Mouse (Mus musculus) ovary, adult 18-20 months (tissue): ENCODE results near the gene Csf1.

Experiments
- DNase-seq: peaks from one replicate; pipeline ENCODE4 v3.0.0; 2022; ENCODE audit warnings: low spot score, mixed read lengths

The Csf1 gene

DNA sequence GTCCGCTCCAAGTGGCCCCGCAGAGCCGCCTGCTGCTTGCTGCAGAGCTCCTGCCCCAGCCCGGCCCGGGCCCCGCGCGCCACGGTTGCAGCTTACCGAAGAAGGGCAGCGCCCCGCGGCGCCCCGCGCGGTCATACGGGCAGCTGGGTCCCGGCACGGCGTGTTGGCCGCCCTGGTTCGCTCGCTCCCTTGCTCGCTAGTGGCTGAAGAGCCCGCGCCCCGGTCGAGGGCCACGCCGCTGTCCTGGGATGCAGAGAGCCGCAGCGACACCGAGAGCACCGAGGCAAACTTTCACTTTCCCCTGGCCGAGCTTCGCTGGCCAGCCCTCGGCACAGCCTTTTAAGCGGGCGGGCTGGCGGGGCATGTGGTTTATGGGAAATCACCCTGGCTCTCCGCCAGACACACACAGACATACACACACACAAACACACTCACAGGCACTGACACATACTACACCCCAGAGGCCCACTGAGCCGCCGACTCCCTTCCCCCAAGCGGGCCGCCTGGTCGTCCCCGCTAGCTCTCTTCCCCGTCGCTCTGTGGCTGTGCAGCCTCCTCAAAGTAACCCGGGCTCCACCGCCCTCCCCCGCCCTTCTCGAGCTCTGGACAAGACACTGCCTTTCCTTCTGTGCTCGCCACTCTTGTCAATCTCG is at the start of gene Csf1:
TSS of gene Csf1 (minus strand) at position 541 of the 653 bp plus-strand sequence.
- peak; percentile 73 for DNase-seq

DNA sequence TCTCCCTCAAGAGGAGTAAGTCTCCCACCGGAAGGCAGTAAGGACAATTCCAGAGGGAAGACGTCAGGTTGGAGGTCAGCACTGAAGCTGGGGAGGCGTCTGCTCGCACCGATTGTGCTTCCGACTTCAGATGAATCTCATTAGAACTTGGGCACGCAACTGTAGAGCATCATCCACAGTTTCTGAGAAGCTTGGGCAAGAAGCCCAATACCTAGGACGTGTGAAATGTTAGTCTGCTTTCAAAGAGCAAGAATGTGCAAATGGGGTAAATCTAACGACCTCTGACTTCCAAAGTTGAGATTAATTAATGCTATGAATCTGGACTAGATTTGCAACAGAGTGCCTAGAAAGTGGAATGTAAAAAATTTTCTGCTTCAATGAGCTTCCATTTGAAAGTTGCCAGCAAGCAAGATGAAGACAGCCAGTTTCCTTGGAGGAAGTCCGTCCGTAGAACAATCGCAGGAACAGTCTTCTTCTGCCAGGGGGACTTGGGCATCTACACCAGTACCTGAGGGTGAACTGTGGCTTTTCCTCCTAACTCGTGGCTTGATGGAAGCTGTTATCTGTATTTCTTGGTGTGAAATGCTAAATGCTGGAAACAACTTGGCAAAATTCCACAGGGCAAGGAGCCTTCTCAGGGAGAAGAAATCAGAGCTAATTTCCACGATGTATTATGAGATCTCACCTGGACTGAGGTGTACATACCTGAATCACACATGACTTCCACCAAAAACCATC is 47.9 kb upstream of the Csf1 start:
- DNase-seq = no peak

DNA sequence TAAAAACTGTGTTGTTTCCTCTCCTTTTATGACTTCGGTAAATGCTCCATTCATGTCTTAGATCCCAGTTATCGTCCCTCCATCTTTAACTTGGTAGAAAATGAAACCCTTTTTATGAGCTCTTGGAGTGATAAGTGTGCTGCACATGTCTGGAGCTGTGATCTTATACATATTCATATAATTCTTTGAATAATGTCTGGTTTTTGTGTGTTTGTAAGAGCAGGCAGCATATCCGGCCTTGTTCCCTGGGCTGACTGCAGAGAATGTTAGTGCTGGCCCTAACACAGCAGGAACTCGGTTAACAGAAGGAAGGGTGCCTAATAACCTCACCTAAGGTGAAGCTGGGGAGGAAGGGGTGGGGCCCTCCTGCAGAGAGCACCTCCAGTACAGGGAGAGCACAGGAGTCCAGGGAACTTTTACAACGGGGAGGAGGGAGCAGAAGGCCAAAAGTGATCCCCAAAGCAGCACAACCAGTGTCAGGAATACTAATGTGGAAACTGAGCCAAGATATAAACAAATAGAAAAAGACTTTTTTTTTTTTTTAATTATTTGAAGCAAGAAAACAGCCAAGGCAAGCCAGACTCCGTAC is 47.2 kb upstream of the Csf1 start:
- no peak for DNase-seq

DNA sequence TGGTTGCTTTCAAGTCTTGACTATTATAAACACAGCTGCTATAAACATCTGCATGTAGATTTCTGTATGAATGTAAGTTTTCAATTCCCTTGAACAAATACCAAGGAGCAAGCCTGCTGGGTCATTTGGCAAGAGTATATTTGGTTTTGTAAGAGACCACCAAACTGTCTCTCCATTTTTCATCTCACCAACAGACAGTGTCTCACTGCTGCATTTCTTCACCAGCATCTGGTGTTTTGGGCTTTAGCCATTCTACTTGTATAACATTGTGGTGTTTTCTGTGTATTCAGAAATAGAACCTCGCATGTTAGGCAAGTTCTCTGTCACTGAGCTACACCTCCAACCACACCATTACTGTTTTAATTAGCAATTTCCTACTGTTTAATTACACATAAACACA is 46.6 kb upstream of the Csf1 start:
- DNase-seq = no peak

DNA sequence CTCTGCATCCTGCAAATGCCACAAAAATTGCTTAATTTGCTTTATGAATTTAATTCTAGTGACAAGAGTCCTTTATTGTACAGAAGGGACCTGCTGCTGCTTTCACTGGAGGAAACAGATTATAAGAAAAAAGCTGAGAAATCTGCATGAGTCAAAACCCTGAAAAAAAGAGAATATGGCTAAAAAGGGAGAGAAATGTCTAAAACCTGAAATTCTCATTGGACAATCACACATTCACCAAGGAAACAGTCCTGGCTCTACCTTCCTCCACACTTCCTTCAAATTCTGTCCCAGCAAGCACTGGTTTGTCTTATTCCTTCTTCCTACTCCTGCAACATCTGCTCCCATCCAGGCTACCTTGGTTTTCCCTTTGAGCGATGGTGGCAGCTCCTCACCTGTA is 44.5 kb upstream of the Csf1 start:
- no peak for DNase-seq

DNA sequence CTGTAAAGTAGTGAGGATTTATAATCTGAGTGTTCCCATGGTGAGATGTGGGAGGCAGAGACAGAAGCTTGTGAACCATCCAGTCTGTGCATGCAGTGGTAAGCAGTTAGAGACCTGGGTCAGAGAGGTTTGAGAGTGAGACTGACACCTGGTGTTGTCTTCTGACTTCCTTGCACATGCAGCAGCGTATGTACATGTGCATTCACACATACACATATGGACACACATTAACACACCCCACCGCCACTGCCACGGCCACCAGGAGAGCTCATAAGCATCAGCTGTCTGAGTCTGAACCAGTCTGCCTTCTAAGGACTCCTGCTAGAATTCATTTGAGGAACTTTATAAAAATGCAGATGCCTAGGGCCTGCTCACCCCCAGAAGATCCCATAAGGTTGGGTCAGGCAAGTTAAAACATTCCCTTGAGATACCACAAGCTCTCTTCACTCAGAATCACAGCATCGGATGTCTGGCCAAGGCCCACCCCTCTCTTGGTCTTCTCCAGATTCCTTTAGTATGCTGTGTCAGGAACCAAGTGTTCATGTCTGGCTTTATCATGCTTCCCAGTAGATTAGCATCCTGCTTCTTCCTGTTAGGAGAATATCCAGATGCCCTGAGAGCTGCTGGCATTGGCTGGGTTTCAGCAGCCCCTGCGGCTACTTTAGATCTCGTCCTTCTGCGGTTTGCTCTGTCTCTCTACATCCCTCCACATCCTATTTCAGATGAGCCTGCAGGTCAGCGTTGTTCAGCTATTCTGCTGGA is 42.1 kb upstream of the Csf1 start:
- DNase-seq = no peak

DNA sequence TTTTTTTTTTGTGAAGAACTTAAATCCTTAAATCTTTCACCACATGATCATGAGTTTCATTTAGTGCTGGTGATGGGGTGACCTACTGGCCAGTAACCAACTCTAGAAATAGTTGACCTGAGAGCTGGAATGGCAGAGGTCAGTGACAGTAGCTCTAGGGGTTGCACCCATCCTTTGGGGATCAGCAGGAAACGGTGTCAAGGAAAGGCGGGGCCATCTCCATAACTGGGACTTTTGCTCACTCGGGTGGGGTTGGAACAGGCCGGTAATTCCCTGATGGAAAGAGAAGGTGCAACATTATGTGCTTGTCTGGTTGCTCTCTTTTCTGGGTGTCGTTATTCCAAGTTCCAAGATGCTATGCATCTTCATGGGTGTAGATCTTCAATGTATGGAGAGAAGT is 38.7 kb upstream of the Csf1 start:
- no peak for DNase-seq

DNA sequence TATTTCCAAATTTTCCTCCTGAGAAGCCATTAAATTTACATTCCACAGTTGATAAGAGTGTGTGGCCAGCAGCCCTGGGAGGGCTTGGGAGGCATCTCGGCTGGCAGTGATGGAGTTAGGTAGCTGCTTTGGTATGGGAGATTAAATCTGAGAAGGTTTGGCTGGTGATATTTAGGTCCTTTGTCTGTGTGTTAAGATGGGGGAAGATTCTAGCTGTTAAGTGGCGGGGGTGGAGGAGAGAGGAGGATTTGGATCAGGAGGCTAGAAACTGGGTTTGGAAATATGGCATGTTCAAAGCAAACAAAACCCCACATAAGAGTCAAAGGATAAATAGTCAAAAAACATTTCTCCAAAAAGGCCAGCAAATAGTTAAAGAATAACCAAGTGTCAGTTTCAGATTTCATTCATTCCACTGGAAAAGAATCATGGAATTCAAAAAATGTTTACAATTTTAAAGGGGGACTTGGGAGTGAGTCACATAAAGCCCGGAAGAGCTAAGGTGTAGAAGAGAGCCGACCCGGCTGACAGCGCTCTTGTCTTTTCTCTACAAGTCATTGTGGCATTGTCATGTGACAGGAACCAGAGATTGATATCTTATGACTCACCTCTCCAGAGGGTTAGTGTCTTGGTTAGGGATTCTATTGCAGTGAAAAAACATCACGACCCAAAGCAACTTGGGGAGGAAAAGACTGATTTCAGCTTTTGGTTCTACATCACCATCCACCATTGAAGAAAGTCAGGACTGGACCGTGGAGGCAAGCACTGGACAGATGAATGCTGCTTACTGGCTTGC is 36.1 kb upstream of the Csf1 start:
- no peak for DNase-seq

DNA sequence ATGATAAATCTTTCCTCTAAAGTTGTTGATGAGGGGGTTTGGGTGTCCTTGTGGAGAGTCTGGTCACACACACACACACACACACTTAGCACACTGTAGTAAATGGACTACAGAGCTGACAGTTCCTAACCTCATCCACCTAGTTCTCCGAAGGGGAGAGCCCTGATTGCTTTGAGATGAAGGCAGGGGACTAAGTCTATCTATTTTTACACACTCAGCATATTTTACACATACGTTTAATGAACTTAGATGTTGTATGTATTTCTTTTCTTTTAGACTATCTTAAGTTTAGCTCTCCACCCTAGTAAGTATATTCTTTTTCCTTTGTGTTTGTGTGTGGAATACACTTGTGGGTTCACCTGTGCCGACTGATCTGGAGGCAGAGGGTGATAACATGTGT is 34.6 kb upstream of the Csf1 start:
- no peak for DNase-seq

DNA sequence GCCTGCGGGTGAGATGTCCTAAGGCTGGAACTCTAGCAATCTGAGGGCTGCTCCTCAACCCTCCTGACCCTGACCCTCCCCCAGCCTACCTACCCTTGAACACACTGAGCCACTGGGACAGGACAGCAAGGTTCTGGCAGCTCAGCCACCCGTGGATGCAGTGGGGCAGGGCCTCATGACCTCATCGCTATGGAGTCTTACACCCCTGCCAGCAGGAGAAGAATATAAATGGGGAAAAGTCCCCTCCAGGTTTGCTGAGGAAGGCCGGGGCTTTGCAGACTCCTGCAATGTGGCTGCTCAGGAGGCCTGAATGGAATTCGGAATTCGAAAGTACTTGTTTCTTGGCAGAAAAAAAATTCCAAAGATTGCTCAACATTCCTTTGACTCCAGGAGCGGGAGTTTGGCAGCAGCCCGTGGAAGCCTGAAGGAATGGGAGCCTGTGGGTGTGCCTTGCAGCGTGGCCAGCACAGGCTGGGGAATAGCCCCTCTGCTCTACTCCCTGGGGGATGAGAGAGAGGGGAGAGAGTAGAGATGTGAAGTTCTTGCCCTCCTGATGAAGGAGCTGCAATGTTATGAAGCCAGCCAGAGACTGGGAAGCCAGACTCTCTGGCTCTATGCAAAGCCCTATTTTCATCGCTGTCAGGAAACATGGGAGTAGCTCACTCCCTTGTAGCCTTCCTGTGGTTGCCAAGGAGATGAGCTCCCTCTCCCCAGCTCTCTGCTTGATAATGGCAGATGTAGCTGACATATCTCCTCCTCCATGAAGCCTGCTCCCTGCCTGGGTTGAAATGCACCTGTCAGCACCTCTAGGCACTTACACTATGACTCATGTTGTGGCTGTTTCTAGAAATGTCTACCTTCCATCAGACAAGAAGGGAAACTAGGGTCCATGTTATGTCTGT is 33.3 kb upstream of the Csf1 start:
- DNase-seq = peak; percentile 48

DNA sequence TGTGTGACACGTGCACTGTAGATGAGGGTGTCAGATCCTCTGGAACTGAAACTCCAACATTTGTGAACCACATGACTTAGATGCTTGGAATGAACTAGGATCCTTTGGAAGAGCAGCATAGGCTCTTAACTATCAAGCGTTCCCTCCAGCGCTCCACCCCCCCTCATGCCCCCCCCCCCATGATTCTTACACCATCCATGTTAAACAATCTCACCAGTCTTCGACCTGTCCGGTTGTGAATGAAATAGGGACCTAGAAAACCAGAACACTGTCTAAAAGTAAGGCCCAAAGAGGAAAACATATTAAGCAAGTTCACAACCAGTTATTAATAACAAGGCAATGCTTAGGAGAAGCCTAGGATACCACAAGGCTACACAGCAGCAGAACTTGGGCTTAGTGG is 32.5 kb upstream of the Csf1 start:
- DNase-seq = no peak

DNA sequence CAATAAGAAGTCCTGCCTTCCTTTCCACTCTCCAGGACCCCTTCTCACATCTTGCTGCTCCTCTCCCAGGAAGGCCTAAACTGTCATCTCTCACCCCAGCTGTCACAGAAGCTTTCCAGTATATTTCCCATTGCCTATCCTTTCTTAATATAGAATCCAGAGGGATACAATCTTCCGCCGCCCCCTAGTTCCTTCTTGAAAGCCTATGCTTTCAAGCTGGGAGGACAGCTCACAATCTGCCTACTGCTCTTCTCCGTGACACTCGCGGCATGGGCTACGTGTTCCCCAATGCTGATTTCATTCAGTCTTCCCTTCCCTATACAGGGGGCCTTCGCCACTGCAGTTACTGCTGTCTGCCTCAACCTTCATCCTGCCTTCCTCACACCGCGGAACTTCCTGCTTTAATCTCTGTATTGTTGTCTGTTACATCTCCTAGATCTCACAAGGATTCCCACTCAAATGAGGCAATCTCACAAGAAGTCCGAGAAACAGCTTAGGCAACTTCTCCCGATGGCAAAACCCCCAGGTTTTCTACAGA is 30.6 kb upstream of the Csf1 start:
- no peak for DNase-seq

DNA sequence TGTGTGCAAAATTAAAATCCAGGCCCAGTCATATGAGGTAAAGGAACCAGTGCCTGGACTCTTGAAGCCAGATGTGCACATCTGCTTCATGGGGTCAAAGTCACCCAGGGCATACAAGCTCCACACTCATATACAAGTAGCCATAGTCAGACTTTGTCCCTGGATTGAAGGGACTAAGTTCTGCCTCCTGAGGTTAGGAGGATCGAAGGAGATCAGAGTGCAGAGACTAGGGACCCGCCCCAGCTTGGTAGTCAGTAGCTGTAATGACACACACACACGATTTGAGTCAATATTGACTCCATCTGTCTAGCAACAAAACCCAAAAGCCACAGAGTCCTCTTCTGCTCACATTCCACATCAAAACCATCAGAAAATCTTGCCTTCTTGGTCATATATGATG is 30.0 kb upstream of the Csf1 start:
- no peak for DNase-seq

DNA sequence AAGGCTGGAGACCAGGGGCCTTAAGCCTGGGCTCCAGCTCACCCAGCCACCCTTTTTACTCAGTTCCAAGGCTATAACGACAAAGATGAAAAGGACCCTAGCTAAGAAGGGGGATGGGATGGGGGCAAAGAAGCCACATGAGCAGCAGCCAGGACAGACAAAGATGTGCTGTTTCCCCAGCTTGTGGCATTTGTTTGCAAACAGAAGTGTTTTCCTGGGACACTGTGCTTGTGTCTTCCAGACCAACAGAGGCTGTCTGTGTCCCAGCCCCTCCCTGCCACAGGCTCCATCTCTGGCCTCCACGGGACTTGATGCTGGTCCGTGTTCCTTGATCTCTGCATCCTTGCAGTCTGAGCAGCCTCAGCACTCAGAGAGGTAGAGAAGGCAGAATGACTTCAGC is 28.6 kb upstream of the Csf1 start:
- no peak for DNase-seq

DNA sequence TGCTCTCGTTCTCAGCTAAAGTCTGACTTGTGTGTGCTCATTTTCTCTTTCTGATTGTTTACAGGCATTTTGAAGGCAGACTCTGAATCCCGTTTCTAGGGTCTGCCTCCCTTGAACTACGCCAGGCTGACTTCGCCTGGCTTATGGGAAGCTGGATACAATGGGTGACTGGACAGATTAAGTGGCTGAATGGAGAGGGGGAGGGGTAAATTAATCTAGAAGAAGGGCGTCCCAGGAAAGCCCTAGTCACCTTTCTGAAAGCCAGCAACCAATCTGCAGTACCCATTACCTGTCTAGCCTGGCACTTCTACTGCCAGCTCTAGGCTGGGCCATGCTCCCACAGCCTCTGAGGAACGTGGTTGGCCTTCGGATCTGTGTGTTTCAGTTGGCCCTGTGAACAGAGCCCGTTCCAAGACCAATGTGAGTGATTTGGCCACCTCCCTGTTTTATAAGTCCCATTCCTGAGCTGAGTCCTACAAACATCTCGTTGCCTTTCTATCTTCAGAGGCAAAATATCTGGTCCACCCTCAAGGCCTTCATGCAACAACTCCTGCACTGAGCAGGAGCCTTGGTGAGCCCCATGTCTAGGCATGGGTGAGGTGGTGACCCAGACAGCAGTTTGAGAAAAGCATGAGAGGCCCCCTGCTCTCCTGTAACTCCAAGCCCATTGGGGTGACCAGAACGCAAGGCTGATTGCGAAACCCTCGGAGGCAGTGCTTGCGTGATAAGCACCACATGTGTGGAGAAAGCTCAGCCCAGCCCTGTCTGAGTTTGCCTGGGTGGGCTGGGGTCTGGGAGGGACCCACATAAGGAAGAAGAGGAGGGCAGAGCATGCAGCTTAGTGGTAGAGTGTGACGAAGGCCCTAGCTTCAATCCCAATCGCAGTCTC is 27.6 kb upstream of the Csf1 start:
- DNase-seq = no peak

DNA sequence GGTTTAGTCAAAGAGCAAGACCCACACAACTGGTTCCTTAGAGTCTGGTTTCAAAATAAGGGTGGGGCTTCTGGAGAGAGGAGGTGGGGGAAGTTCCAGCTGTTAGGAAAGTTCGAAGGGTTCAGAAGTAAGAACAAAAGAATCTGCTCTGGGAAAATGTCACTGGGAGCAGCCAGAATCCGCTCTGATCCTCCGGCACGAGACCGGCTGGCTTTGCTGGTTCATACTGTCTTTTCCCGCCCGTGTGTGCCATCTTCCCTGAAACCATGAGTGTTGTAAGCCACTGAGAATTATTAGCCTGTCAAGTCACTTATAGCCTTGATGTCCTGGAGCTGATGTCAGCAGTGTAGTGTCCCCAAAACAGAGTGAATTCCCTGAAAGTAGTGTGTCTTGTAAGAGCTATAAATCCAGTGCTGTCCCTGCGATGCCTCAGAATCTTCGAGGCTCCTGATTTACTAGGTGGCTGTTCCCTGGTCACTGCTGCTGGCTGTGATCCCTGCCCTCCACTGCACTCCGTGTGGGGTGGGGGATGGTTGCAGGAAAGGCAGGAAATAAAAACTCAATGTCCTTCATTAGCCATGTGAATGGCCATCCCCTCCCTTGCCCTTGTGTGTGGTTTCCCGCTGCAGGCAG is 26.8 kb upstream of the Csf1 start:
- no peak for DNase-seq

DNA sequence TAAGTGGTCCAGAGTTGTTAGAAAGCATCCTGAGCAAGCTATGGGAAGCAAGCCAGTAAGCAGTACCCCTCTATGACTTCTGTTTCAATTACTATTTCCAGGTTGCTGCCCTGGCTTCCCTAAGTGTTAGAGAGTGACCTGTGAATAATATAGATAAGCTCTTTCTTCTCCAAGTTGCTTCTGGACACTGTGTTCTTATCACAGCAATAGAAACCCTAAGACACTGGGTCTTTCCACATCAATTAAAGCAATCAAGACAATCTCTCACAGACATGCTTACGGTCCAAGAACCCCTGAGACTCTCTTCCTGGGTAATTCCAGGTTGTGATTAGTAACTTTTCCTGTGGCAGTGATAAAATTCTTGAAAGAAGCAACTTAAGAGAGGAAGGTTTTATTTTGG is 26.1 kb upstream of the Csf1 start:
- DNase-seq = no peak

DNA sequence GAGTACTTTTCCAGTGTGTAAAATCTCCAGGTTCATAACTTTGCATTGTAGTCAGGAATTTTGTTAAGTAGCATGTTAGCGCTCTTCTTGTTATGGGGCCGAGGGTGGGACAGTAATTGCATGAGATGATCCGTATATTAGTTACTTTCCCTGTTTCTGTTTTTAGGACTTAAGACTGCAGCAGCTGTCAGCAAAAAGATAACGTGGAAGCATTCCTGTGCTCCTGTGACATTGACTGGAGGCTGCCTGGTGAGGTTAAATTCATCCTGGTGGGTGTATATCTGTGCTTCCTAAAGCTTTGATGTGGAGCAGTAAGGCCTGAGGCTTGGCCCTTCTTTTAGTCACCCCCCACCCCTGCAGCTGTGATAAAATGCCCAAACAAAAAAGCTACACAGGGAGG is 25.3 kb upstream of the Csf1 start:
- no peak for DNase-seq

DNA sequence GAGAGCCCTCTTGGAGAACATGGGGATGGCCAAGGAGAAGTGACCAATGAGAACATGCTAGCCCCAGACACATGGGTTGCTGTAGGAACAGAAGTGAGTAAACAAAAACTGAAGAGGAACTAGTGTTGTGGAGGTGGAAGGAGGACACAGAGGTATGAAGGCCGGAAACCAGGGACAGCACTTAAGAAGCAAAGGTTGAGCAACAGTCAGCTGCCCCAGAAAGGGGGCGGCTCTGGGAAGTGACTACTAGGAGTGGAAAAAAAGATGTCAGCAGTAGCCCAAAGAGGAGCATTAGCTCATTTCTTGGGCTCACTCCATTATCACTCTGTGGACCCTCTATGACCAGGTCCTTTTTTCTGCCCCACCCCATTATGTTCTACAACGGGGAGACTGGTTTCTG is 23.0 kb upstream of the Csf1 start:
- no peak for DNase-seq
